Mouse (Mus musculus): ENCODE measurements around the gene Kif22. TPM values are rescaled to one million over a fixed set of nuclear protein-coding genes. Genes with fewer than 3 reads are reported as not detected.

Kif22 gene
- total and polyA plus RNA-seq, 3 experiments, result 57.7 to 298 (median 119) TPM

GRCm38 (mm10) chr7:127003620-127004019 is 38.7 kb downstream of the Kif22 start:
- H3K4me1 ChIP-seq (ENCODE audit: control insufficient read depth in 1 of 2, insufficient read depth in 2 of 2, low read length in 2 of 2), result peaks cover 10 to 22% of the 10 kb centered on the region in 2 experiments; a peak in 3 of 4 replicates
- no peak for DNase-seq (ENCODE audit: low read depth, low spot score)
- no peak overlapping the region for H3K4me3 ChIP-seq (ENCODE audit: control insufficient read depth in 1 of 2, insufficient read depth in 1 of 2, low read depth in 2 of 2, low read length in 2 of 2)
- H3K27me3 ChIP-seq (ENCODE audit: control insufficient read depth in 1 of 2, insufficient read depth in 2 of 2, low read length in 2 of 2), result no peaks in the 10 kb centered on the region
- H3K9ac ChIP-seq (ENCODE audit: control insufficient read depth, low read depth, low read length, poor library complexity, severe bottlenecking), result no peak overlapping the region
- TF ChIP-seq POLR2AphosphoS5 (IDR thresholded peaks at IDR 0.05; ENCODE audit: borderline replicate concordance, low read depth, low read length) (no peak), MYB (IDR thresholded peaks at IDR 0.05; ENCODE audit: low read depth, low read length) (no peak), ZKSCAN1 (IDR thresholded peaks at IDR 0.05; ENCODE audit: low read depth, low read length) (no peak), NELFE (IDR thresholded peaks at IDR 0.05; ENCODE audit: low read depth, low read length) (no peak), USF2 (IDR thresholded peaks at IDR 0.05; ENCODE audit: borderline replicate concordance in 1 of 2, insufficient read depth in 1 of 2, low read depth in 1 of 2, low read length in 2 of 2) (no peak), SIN3A (IDR thresholded peaks at IDR 0.05; ENCODE audit: low read length) (no peak), CHD2 (IDR thresholded peaks at IDR 0.05; ENCODE audit: low read length) (no peak), MAZ (IDR thresholded peaks at IDR 0.05; ENCODE audit: low read depth, low read length) (no peak), ZMIZ1 (IDR thresholded peaks at IDR 0.05; ENCODE audit: low read depth, low read length) (no peak), SMC3 (IDR thresholded peaks at IDR 0.05; ENCODE audit: low read depth, low read length) (no peak)
- H3K36me3 ChIP-seq (ENCODE audit: control insufficient read depth in 1 of 2, insufficient read depth in 2 of 2, low read length in 2 of 2), result peaks cover 0 to 16% of the 10 kb centered on the region in 2 experiments; a peak in 2 of 4 replicates
- no peaks in the 10 kb centered on the region; the same call in 1 of the 2 replicates for H3K79me2 ChIP-seq (ENCODE audit: control insufficient read depth, insufficient read depth, low read length, poor library complexity)
- no peak overlapping the region for H3K27ac ChIP-seq (ENCODE audit: control insufficient read depth, low read depth, low read length)
- H3K9me3 ChIP-seq (replicated peaks; ENCODE audit: insufficient read depth, low read length), result no peaks in the 10 kb centered on the region

- Histone ChIP-seq H3K4me3 (ENCODE audit: control insufficient read depth in 1 of 2, insufficient read depth in 1 of 2, low read depth in 2 of 2, low read length in 2 of 2) (no peak overlapping the region), H3K27ac (ENCODE audit: control insufficient read depth, low read depth, low read length) (no peak overlapping the region), H3K27me3 (ENCODE audit: control insufficient read depth in 1 of 2, insufficient read depth in 2 of 2, low read length in 2 of 2) (no peaks in the 10 kb centered on the region), H3K9ac (ENCODE audit: control insufficient read depth, low read depth, low read length, poor library complexity, severe bottlenecking) (no peak overlapping the region), H3K4me1 (ENCODE audit: control insufficient read depth in 1 of 2, insufficient read depth in 2 of 2, low read length in 2 of 2) (peaks cover 2 to 10% of the 10 kb centered on the region in 2 experiments; a peak in 3 of 4 replicates), H3K36me3 (ENCODE audit: control insufficient read depth in 1 of 2, insufficient read depth in 2 of 2, low read length in 2 of 2) (peaks cover 0 to 5% of the 10 kb centered on the region in 2 experiments; a peak in 3 of 4 replicates), H3K79me2 (ENCODE audit: control insufficient read depth, insufficient read depth, low read length, poor library complexity) (no peaks in the 10 kb centered on the region), H3K9me3 (replicated peaks; ENCODE audit: insufficient read depth, low read length) (no peaks in the 10 kb centered on the region)
- TF ChIP-seq TCF12 (IDR thresholded peaks at IDR 0.05; ENCODE audit: low read depth, low read length), result no peak
- no peak for TF ChIP-seq GATA1 (IDR thresholded peaks at IDR 0.05; ENCODE audit: low read depth, low read length)
- no peak for TF ChIP-seq ZMIZ1 (IDR thresholded peaks at IDR 0.05; ENCODE audit: low read depth, low read length)
- TF ChIP-seq USF1 (IDR thresholded peaks at IDR 0.05; ENCODE audit: low read depth, low read length), result no peak
- TF ChIP-seq GABPA (IDR thresholded peaks at IDR 0.05; ENCODE audit: low read depth, low read length), result no peak
- TF ChIP-seq POLR2A (IDR thresholded peaks at IDR 0.05; ENCODE audit: control insufficient read depth in 1 of 2, insufficient read depth in 1 of 2, low read depth in 1 of 2, low read length in 2 of 2, poor library complexity in 1 of 2), result no peak
- no peak for TF ChIP-seq USF2 (IDR thresholded peaks at IDR 0.05; ENCODE audit: borderline replicate concordance in 1 of 2, insufficient read depth in 1 of 2, low read depth in 1 of 2, low read length in 2 of 2)
- TF ChIP-seq MYC (IDR thresholded peaks at IDR 0.05; ENCODE audit: low read depth, low read length), result no peak
- TF ChIP-seq RCOR1 (IDR thresholded peaks at IDR 0.05; ENCODE audit: low read depth, low read length), result no peak
- DNase-seq (ENCODE audit: low read depth, low spot score), result no peak
Measured at GRCm38 (mm10) chr7:126999568-126999967, 42.7 kb downstream of the Kif22 start.
